ENCODE assay signal across 27 mouse cellular contexts in genomic region chr7:115447091-115447490, GRCm38 (mm10).
A peak's percentile ranks its signal among the peaks of the same experiment; 100 is the strongest.
DNase-seq lines count a peak whose midpoint lies in the region; ATAC-seq lines count a peak whose summit lies in the region.
"Had no signal": no experiment of that assay in that cellular context is flagged by ENCODE, and none has a peak within 500 bp of the region (broad histone marks: within the 10 kb centered on the region; RNA-seq: fewer than 3 reads in every experiment).

No protein-coding gene starts in this region.

- DNase-seq in embryonic facial prominence, embryonic 10.5 days (ENCODE audit: low spot score) = no peak
- peak; percentile 21 for DNase-seq in left cerebral cortex, adult 11 months (ENCODE audit: low spot score)
- no peak for DNase-seq in left cerebral cortex, postnatal 10 days (ENCODE audit: extremely low spot score in 1 of 2, low spot score in 2 of 2)
- peak; percentile 75 for DNase-seq in brain, adult 2 months (ENCODE audit: low read depth, low spot score)
- peak; percentile 16 to 37 for DNase-seq in left cerebral cortex, adult 18-20 months (ENCODE audit: low spot score in 2 of 2)
- DNase-seq: adrenal gland, adult 8-10 months; cerebellum, adult 11 months; cerebellum, adult 9-11 months; gastrocnemius, postnatal 14 days; heart, postnatal 14 days; lung, adult 18-20 months; right cerebral cortex, postnatal 4 days; thymus, adult 2 months; thymus, postnatal 36 days had no signal

- intact Hi-C loops in left cerebral cortex, postnatal 10 days (cut with DNase I) = no loop called here

- peaks cover 4% of the 10 kb centered on the region; the same call in 1 of the 2 replicates for H3K27me3 ChIP-seq in embryonic facial prominence, embryonic 12.5 days
- peaks cover 29% of the 10 kb centered on the region for H3K27me3 ChIP-seq in embryonic facial prominence, embryonic 10.5 days (replicated peaks; ENCODE audit: low read depth, poor library complexity, severe bottlenecking)
- no peaks in the 10 kb centered on the region for H3K27me3 ChIP-seq in liver, embryonic 12.5 days (replicated peaks)
- H3K27me3 ChIP-seq: intestine, embryonic 15.5 days; midbrain, embryonic 15.5 days had no signal

- 0 out of 2 replicates have a peak, but pooled peaks have one; percentile 41 for ATAC-seq in embryonic facial prominence, embryonic 12.5 days (ENCODE audit: insufficient number of reproducible peaks, insufficient read depth, low FRiP score, low TSS enrichment)
- ATAC-seq in liver, embryonic 12.5 days = no peak
- no peak for ATAC-seq in erythroid progenitor cell, adult 5-6 weeks (replicated peaks; ENCODE audit: low FRiP score, poor library complexity, severe bottlenecking)
- ATAC-seq: forebrain, embryonic 16.5 days; hindbrain, embryonic 16.5 days; intestine, embryonic 15.5 days; midbrain, embryonic 15.5 days had no signal

- H3K9ac ChIP-seq in embryonic facial prominence, embryonic 12.5 days = no peak overlapping the region
- no peak overlapping the region for H3K9ac ChIP-seq in liver, embryonic 12.5 days
- H3K9ac ChIP-seq: intestine, embryonic 15.5 days; limb, embryonic 13.5 days; midbrain, embryonic 15.5 days had no signal

- no peak overlapping the region for H3K4me2 ChIP-seq in embryonic facial prominence, embryonic 12.5 days (replicated peaks)
- no peak overlapping the region for H3K4me2 ChIP-seq in liver, embryonic 12.5 days
- H3K4me2 ChIP-seq: intestine, embryonic 15.5 days; limb, embryonic 13.5 days; liver, embryonic 11.5 days; midbrain, embryonic 15.5 days had no signal

- peaks cover 12% of the 10 kb centered on the region; the same call in 1 of the 2 replicates for H3K4me1 ChIP-seq in embryonic facial prominence, embryonic 12.5 days
- peaks cover 22% of the 10 kb centered on the region for H3K4me1 ChIP-seq in embryonic facial prominence, embryonic 10.5 days
- no peaks in the 10 kb centered on the region for H3K4me1 ChIP-seq in liver, embryonic 12.5 days

- H3K9me3 ChIP-seq in embryonic facial prominence, embryonic 12.5 days = no peaks in the 10 kb centered on the region
- H3K9me3 ChIP-seq in embryonic facial prominence, embryonic 10.5 days = no peaks in the 10 kb centered on the region
- no peaks in the 10 kb centered on the region for H3K9me3 ChIP-seq in liver, embryonic 12.5 days (replicated peaks)
- H3K9me3 ChIP-seq: G1E; intestine, embryonic 15.5 days; limb, embryonic 13.5 days; midbrain, embryonic 10.5 days; midbrain, embryonic 15.5 days had no signal

- H3K27ac ChIP-seq in embryonic facial prominence, embryonic 12.5 days = no peak overlapping the region
- H3K27ac ChIP-seq in embryonic facial prominence, embryonic 10.5 days (replicated peaks) = no peak overlapping the region
- no peak overlapping the region for H3K27ac ChIP-seq in liver, embryonic 12.5 days
- H3K27ac ChIP-seq: intestine, embryonic 15.5 days; kidney, postnatal 0 days; limb, embryonic 13.5 days; midbrain, embryonic 10.5 days; midbrain, embryonic 15.5 days; stomach, postnatal 0 days had no signal

- H3K4me3 ChIP-seq in embryonic facial prominence, embryonic 12.5 days = no peak overlapping the region
- no peak overlapping the region for H3K4me3 ChIP-seq in embryonic facial prominence, embryonic 10.5 days
- no peak overlapping the region for H3K4me3 ChIP-seq in liver, embryonic 12.5 days
- H3K4me3 ChIP-seq: intestine, embryonic 15.5 days; limb, embryonic 13.5 days; midbrain, embryonic 10.5 days; midbrain, embryonic 15.5 days had no signal

- 78% methylated on average over 3 of the region's 3 CpGs for WGBS in embryonic facial prominence, embryonic 12.5 days
- WGBS in embryonic facial prominence, embryonic 10.5 days = 65% methylated on average over 3 of the region's 3 CpGs
- 54% methylated on average over 3 of the region's 3 CpGs for WGBS in liver, embryonic 12.5 days (ENCODE audit: insufficient replicate concordance)

- H3K36me3 ChIP-seq in embryonic facial prominence, embryonic 12.5 days = no peaks in the 10 kb centered on the region
- H3K36me3 ChIP-seq in embryonic facial prominence, embryonic 10.5 days (replicated peaks) = no peaks in the 10 kb centered on the region
- H3K36me3 ChIP-seq in liver, embryonic 12.5 days = no peaks in the 10 kb centered on the region
- H3K36me3 ChIP-seq: G1E; intestine, embryonic 15.5 days; limb, embryonic 13.5 days; midbrain, embryonic 10.5 days; midbrain, embryonic 15.5 days had no signal

Comparison
In these comparisons a context has a peak if more than half of its experiments do, and no peak if none do; other contexts are left out.
1. DNase-seq: peak in left cerebral cortex, adult 11 months (single experiment), brain, adult 2 months (single experiment) and left cerebral cortex, adult 18-20 months (2 of 2); none in embryonic facial prominence, embryonic 10.5 days (single experiment) and left cerebral cortex, postnatal 10 days (0 of 2).